Mouse (Mus musculus) forebrain, postnatal 0 days (tissue): ENCODE results near the gene Atg4c. TPM values are rescaled to one million over a fixed set of nuclear protein-coding genes. Genes with fewer than 3 reads are reported as not detected.
A peak's percentile ranks its signal among the peaks of the same experiment; 100 is the strongest.

Source experiments
- ATAC-seq: fragments of 200-750 bp; cut with Nextera tagmentation; 2 replicates; pipeline ENCODE4 v1.8.0; 2017; ENCODE audit warnings: mild to moderate bottlenecking, moderate library complexity
- DNase-seq: peaks from one replicate; pipeline ENCODE4 v3.0.0-alpha.2; 2015
- H3K27ac ChIP-seq: fragments of 300-500 bp; sonication (generic); 2 replicates; pipeline ENCODE4 v1.5.1; 2014; ENCODE audit warnings: low read depth, mild to moderate bottlenecking, antibody characterized with exemption, low read length, moderate library complexity, mixed read lengths
- H3K27me3 ChIP-seq: fragments of 300-500 bp; sonication (generic); 2 replicates; pipeline ENCODE4 v1.6.1; 2014; ENCODE audit warnings: mild to moderate bottlenecking, low read length, mixed read lengths; ENCODE audit not compliant: insufficient read depth
- H3K36me3 ChIP-seq: fragments of 300-500 bp; sonication (generic); 2 replicates; pipeline ENCODE4 v1.6.1; 2014; ENCODE audit warnings: mild to moderate bottlenecking, moderate library complexity; ENCODE audit not compliant: insufficient read depth
- H3K4me1 ChIP-seq: fragments of 300-500 bp; sonication (generic); 2 replicates; pipeline ENCODE4 v1.6.1; 2014; ENCODE audit warnings: antibody characterized with exemption; ENCODE audit not compliant: insufficient read depth
- H3K4me2 ChIP-seq: fragments of 300-500 bp; sonication (generic); 2 replicates; pipeline ENCODE4 v1.6.1; 2014; ENCODE audit warnings: low read depth, mild to moderate bottlenecking, moderate library complexity
- H3K4me3 ChIP-seq: fragments of 300-500 bp; sonication (generic); 2 replicates; pipeline ENCODE4 v1.5.1; 2014; ENCODE audit warnings: low read depth, low read length, mixed read lengths
- H3K9ac ChIP-seq: fragments of 300-500 bp; sonication (generic); 2 replicates; pipeline ENCODE4 v1.6.1; 2014; ENCODE audit warnings: mild to moderate bottlenecking
- H3K9me3 ChIP-seq: fragments of 300-500 bp; sonication (generic); 2 replicates; pipeline ENCODE4 v1.6.1; 2016; ENCODE audit warnings: low read length
- CTCF ChIP-seq: sonication (generic); IDR thresholded peaks from 2 replicates; pipeline ENCODE4 v1.5.1; 2016; ENCODE audit warnings: antibody characterized with exemption, control low read depth, low read depth
- WGBS: fragments of 180-500 bp; shearing (Covaris S2); extraction: QIAGEN DNeasy Blood & Tissue Kit; methylation state at CpG from one replicate; pipeline ENCODE4 v1.1.7; 2014; 5-methylcytosine and 5-hydroxymethylcytosine counted together
- polyA plus RNA-seq: library from polyadenylated mRNA; unstranded; fragments of >200 nt; fragmentation: Nextera tagmentation; extraction: Ambion mirVana; gene quantifications from 2 replicates; pipeline ENCODE4 v1.2.1, GENCODE M21; 2015
- total RNA-seq: library from RNA; depleted of rRNA; stranded (reverse); fragments of >200 nt; gene quantifications from 2 replicates; pipeline ENCODE4 v1.2.3, GENCODE M21; 2014

The Atg4c gene
- total and polyA plus RNA-seq, 2 experiments from 2014 or later: 9.7 to 14.4 TPM

- TF ChIP-seq CTCF: no peak
- Histone ChIP-seq H3K27ac (no peak overlapping the region), H3K36me3 (no peaks in the 10 kb centered on the region), H3K4me1 (no peaks in the 10 kb centered on the region), H3K9me3 (no peaks in the 10 kb centered on the region), H3K27me3 (no peaks in the 10 kb centered on the region), H3K4me3 (no peak overlapping the region), H3K9ac (no peak overlapping the region), H3K4me2 (no peak overlapping the region)
- DNase-seq (no peak), ATAC-seq (no peak)
- 77% methylated on average over 5 of the region's 5 CpGs for WGBS
Measured at GRCm38 (mm10) chr4:99178851-99179250, 14.9 kb upstream of the Atg4c start.

GRCm38 (mm10) chr4:99179446-99180120 lies 14.2 kb upstream of the Atg4c start:
- DNase-seq (no peak), ATAC-seq (no peak)
- 61% methylated on average over 21 of the region's 21 CpGs for WGBS
- Histone ChIP-seq H3K4me3 (no peak overlapping the region), H3K27me3 (no peaks in the 10 kb centered on the region), H3K4me2 (no peak overlapping the region), H3K4me1 (no peaks in the 10 kb centered on the region), H3K9me3 (no peaks in the 10 kb centered on the region), H3K27ac (no peak overlapping the region), H3K9ac (no peak overlapping the region), H3K36me3 (no peaks in the 10 kb centered on the region)
- TF ChIP-seq CTCF: no peak

- Histone ChIP-seq H3K9me3 (no peaks in the 10 kb centered on the region), H3K9ac (no peak overlapping the region), H3K4me2 (no peak overlapping the region), H3K27me3 (no peaks in the 10 kb centered on the region), H3K36me3 (no peaks in the 10 kb centered on the region), H3K27ac (no peak overlapping the region), H3K4me1 (no peaks in the 10 kb centered on the region), H3K4me3 (no peak overlapping the region)
- 82% methylated on average over 5 of the region's 5 CpGs for WGBS
- no peak for TF ChIP-seq CTCF
- DNase-seq: no peak
- ATAC-seq: no peak
Measured at GRCm38 (mm10) chr4:99180921-99181320, 12.8 kb upstream of the Atg4c start.

- Histone ChIP-seq H3K4me1 (no peaks in the 10 kb centered on the region), H3K4me3 (no peak overlapping the region), H3K9ac (no peak overlapping the region), H3K4me2 (no peak overlapping the region), H3K27ac (no peak overlapping the region), H3K9me3 (no peaks in the 10 kb centered on the region), H3K27me3 (no peaks in the 10 kb centered on the region), H3K36me3 (no peaks in the 10 kb centered on the region)
- peak; percentile 49; the same call in 1 of the 2 replicates for ATAC-seq
- 39% methylated on average over 9 of the region's 9 CpGs for WGBS
- no peak for TF ChIP-seq CTCF
- DNase-seq: peak; percentile 51
Measured at GRCm38 (mm10) chr4:99181739-99182419, 11.9 kb upstream of the Atg4c start.

- no peaks in the 10 kb centered on the region for H3K9me3 ChIP-seq
- no peak overlapping the region for H3K4me2 ChIP-seq
- TF ChIP-seq CTCF: peak; percentile 75
- DNase-seq (peak; percentile 82), ATAC-seq (peak; percentile 66)
- no peaks in the 10 kb centered on the region for H3K4me1 ChIP-seq
- no peaks in the 10 kb centered on the region for H3K27me3 ChIP-seq
- H3K27ac ChIP-seq: no peak overlapping the region
- H3K9ac ChIP-seq: no peak overlapping the region
- H3K4me3 ChIP-seq: no peak overlapping the region
- no peaks in the 10 kb centered on the region for H3K36me3 ChIP-seq
- 78% methylated on average over 20 of the region's 20 CpGs for WGBS
Measured at GRCm38 (mm10) chr4:99182660-99183431, 10.9 kb upstream of the Atg4c start.

GRCm38 (mm10) chr4:99184678-99185077 lies 9.1 kb upstream of the Atg4c start:
- Histone ChIP-seq H3K4me2 (no peak overlapping the region), H3K9ac (no peak overlapping the region), H3K4me3 (no peak overlapping the region), H3K4me1 (no peaks in the 10 kb centered on the region), H3K27ac (no peak overlapping the region), H3K9me3 (no peaks in the 10 kb centered on the region), H3K36me3 (no peaks in the 10 kb centered on the region), H3K27me3 (no peaks in the 10 kb centered on the region)
- 80% methylated on average over 4 of the region's 4 CpGs for WGBS
- TF ChIP-seq CTCF: no peak
- no peak for ATAC-seq
- no peak for DNase-seq

GRCm38 (mm10) chr4:99185305-99185704 lies 8.4 kb upstream of the Atg4c start:
- no peak for TF ChIP-seq CTCF
- no peak overlapping the region for H3K9ac ChIP-seq
- no peaks in the 10 kb centered on the region for H3K4me1 ChIP-seq
- H3K4me3 ChIP-seq: no peak overlapping the region
- H3K27ac ChIP-seq: no peak overlapping the region
- no peaks in the 10 kb centered on the region for H3K36me3 ChIP-seq
- no peaks in the 10 kb centered on the region for H3K9me3 ChIP-seq
- DNase-seq (no peak), ATAC-seq (no peak)
- WGBS: 76% methylated on average over 4 of the region's 4 CpGs
- no peak overlapping the region for H3K4me2 ChIP-seq
- H3K27me3 ChIP-seq: no peaks in the 10 kb centered on the region
